Mouse (Mus musculus) forebrain, embryonic 12.5 days (tissue): ENCODE results near the gene Kcnmb4. TPM values are rescaled to one million over a fixed set of nuclear protein-coding genes. Genes with fewer than 3 reads are reported as not detected.
A peak's percentile ranks its signal among the peaks of the same experiment; 100 is the strongest.

Experiments used
- ATAC-seq: fragments of 200-750 bp; cut with Nextera tagmentation; 2 replicates; pipeline ENCODE4 v1.8.0; 2017; ENCODE audit warnings: moderate TSS enrichment; ENCODE audit not compliant: low FRiP score
- H3K27ac ChIP-seq: fragments of 300-500 bp; sonication (generic); 2 replicates; pipeline ENCODE4 v1.5.1; 2016; ENCODE audit warnings: mild to moderate bottlenecking
- H3K27me3 ChIP-seq: fragments of 300-500 bp; sonication (generic); 2 replicates; pipeline ENCODE4 v1.6.1; 2016; ENCODE audit warnings: mild to moderate bottlenecking
- H3K36me3 ChIP-seq: fragments of 300-500 bp; sonication (generic); replicated peaks from 2 replicates; pipeline ENCODE4 v1.6.1; 2016; ENCODE audit warnings: mild to moderate bottlenecking
- H3K4me1 ChIP-seq: fragments of 300-500 bp; sonication (generic); 2 replicates; pipeline ENCODE4 v1.6.1; 2016
- H3K4me2 ChIP-seq: fragments of 300-500 bp; sonication (generic); 2 replicates; pipeline ENCODE4 v1.6.1; 2016; ENCODE audit warnings: mild to moderate bottlenecking, moderate library complexity
- H3K4me3 ChIP-seq: fragments of 300-500 bp; sonication (generic); replicated peaks from 2 replicates; pipeline ENCODE4 v1.5.1; 2016; ENCODE audit warnings: mild to moderate bottlenecking
- H3K9ac ChIP-seq: fragments of 300-500 bp; sonication (generic); 2 replicates; pipeline ENCODE4 v1.6.1; 2016; ENCODE audit warnings: mild to moderate bottlenecking
- H3K9me3 ChIP-seq: fragments of 300-500 bp; sonication (generic); 2 replicates; pipeline ENCODE4 v1.6.1; 2016
- WGBS: fragments of 180-500 bp; shearing (Covaris S2); methylation state at CpG from one replicate; pipeline ENCODE4 v1.1.7; 2016; 5-methylcytosine and 5-hydroxymethylcytosine counted together
- polyA plus RNA-seq: library from polyadenylated mRNA; unstranded; fragments of >200 nt; fragmentation: Nextera tagmentation; extraction: Ambion mirVana; gene quantifications from 2 replicates; pipeline ENCODE4 v1.2.1, GENCODE M21; 2016

Kcnmb4 gene
- polyA plus RNA-seq, 1 experiment from 2014 or later, result 10.9 TPM

DNA sequence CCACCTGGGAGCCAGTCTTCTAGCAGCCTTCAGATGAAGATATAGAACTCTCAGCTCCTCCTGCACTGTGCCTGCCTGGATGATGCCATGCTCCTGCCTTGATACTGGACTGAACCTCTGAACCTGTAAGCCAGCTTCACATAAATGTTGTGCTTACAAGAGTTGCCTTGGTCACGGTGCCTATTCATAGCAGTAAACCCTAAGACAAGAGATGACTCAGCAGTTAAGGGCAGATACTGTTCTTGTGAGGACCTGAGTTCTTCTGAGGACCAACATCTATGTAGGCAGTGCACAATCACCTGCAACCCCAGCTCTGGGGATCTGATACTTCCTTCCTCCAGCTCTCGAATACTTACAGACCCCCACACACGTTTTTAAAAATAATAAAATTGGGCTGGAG lies 2.9 kb upstream of the Kcnmb4 start:
- H3K27ac ChIP-seq, result no peak overlapping the region
- no peak overlapping the region for H3K9ac ChIP-seq
- no peak for ATAC-seq
- WGBS, result 88% methylated on average over 3 of the region's 3 CpGs
- H3K9me3 ChIP-seq, result 0 out of 2 replicates have a peak, but pooled peaks cover 3% of the 10 kb centered on the region
- H3K36me3 ChIP-seq, result no peaks in the 10 kb centered on the region
- peaks cover 22% of the 10 kb centered on the region for H3K4me1 ChIP-seq
- H3K4me3 ChIP-seq, result no peak overlapping the region
- H3K4me2 ChIP-seq, result no peak overlapping the region
- H3K27me3 ChIP-seq, result no peaks in the 10 kb centered on the region

DNA sequence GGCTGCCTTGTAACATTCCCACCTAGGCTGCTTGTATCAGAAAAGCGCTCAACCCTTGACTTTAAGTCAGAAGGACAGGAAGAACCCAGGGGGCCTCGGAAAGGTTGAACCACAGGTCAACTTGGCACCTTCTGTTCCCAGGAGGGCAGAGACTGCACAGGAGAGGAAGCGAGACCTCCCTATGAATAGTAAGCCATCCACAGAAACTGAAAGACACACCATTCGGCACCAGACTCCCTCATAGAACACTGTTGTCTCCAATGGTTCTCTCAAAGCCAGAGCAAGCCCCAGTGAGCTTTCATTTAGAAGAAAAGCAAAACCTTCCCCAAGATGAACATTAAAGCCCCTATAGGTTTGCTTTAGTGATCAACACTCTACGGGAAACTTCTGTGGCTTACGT lies 2.0 kb upstream of the Kcnmb4 start:
- Histone ChIP-seq H3K27ac (no peak overlapping the region), H3K9me3 (0 out of 2 replicates have a peak, but pooled peaks cover 3% of the 10 kb centered on the region), H3K4me1 (peaks cover 23% of the 10 kb centered on the region), H3K4me3 (no peak overlapping the region), H3K4me2 (no peak overlapping the region), H3K9ac (no peak overlapping the region), H3K36me3 (no peaks in the 10 kb centered on the region), H3K27me3 (no peaks in the 10 kb centered on the region)
- 75% methylated on average over 6 of the region's 6 CpGs for whole genome bisulfite sequencing
- ATAC-seq, result no peak

DNA sequence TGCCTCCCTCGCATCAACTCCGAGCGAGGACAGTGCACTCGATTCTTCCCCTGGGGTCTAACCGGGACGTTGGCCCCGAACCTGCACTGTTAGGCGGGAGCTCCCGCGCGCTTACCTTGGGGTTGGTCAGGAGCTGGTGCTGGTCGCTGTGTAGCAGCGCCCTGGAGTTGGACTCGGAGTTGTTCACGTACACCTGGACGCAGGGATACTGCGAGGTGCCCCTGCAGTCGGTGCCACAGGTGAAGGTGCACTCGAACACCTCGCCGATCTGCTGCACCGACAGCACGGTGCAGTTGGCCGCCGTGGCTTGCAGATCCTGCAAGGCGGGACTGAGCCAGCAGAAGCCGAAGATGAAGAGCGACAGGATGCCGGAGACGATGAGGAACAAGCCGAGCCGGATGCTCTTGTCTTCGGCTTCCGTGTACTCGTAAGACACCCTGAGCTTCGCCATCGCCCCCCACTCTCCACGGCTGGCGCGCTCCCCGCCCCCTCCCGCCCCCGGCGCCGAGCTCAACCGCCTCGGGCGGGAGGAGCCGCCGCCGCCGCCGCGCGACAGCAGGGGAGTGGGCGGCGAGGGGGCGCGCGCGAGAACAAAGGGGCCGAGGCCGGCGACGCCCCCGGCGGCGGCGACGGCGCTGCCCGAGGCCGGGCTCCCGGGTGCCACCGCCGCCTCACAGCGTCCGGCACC lies 463 bp downstream of the Kcnmb4 start:
- Histone ChIP-seq H3K36me3 (no peaks in the 10 kb centered on the region), H3K4me3 (peak overlapping the region; percentile 59), H3K9me3 (0 out of 2 replicates have a peak, but pooled peaks cover 3% of the 10 kb centered on the region), H3K4me2 (peak overlapping the region; percentile 88), H3K27ac (peak overlapping the region; percentile 85), H3K4me1 (peaks cover 29% of the 10 kb centered on the region), H3K27me3 (no peaks in the 10 kb centered on the region), H3K9ac (peak overlapping the region; percentile 85)
- peak; percentile 77 for ATAC-seq
- under 1% methylated on average over 40 of the region's 78 CpGs for WGBS

DNA sequence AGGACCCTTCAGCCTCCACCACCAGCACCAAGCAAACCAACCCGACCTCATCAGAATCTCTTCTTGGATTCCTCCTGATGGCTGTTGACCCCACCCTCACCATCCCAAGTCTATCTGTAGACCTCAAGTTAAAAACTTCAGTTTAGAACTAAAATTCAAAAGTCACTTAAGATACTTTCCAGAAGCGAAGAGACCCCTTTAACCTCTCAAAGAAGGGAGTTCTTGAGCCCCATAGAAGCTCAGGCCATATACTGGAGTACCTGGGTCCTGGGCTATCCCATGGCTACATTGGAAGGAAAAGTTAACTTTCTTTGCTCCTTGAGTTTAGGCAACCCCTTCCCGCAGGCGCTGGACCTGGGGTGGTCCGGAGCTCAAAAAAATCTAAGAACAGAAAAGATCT lies 1.1 kb downstream of the Kcnmb4 start:
- Histone ChIP-seq H3K9me3 (0 out of 2 replicates have a peak, but pooled peaks cover 3% of the 10 kb centered on the region), H3K27me3 (no peaks in the 10 kb centered on the region), H3K36me3 (no peaks in the 10 kb centered on the region), H3K4me1 (peaks cover 29% of the 10 kb centered on the region), H3K27ac (0 out of 2 replicates have a peak overlapping the region, but pooled peaks have one; percentile 85), H3K4me3 (peak overlapping the region; percentile 59), H3K9ac (peak overlapping the region; percentile 85), H3K4me2 (peak overlapping the region; percentile 88)
- ATAC-seq, result peak; percentile 4; the same call in 1 of the 2 replicates
- 11% methylated on average over 5 of the region's 5 CpGs for WGBS

DNA sequence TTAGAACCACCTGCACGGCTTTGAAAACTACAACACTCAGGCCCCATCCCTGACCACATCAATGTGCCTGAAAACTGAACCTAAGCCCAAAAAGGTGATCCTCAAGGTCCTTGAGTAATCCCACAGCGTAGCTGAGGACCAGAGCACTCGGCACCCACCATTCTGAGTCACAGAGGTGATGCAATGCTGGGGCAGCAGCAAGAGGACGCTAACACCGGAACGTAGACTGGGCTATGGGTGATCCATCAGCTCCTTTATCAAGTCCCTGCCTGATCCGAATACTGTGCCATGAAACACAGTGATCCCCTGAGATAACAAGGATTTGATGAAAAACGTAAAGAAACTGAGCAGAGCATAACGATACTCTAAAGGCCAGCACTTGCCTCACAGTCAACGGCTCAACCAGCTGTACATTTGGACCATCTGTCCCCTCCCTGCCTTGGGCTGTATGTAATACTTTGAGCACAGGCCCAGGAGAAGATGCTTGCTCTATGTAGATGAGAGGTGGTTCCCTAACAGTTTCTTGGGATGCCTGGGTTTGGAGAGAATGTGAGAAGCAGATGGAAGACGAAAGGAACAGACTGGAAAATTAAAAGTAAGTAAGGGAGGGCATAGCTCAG lies 3.3 kb downstream of the Kcnmb4 start:
- Histone ChIP-seq H3K9ac (no peak overlapping the region), H3K36me3 (no peaks in the 10 kb centered on the region), H3K27me3 (no peaks in the 10 kb centered on the region), H3K27ac (no peak overlapping the region), H3K4me1 (peaks cover 29% of the 10 kb centered on the region), H3K4me3 (no peak overlapping the region), H3K4me2 (no peak overlapping the region), H3K9me3 (no peaks in the 10 kb centered on the region)
- no peak for ATAC-seq
- 88% methylated on average over 11 of the region's 11 CpGs for WGBS

DNA sequence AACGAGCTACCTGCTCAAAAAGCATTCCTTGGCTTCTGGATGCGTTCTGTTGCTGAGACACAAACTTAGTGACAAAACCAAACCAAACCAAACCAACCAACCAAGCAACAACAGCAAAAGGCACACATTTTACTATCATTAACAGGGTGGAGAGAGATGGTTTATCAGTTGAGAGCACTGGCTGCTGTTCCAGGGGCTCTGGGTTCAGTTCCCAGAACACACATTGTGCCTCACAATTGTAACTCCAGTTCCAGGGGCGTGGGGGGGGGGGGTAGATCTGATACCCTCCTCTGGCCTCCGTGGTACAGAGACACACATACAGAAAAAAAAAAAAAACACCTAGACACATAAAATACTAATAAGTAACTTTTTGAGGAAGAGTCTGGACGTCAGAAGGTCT lies 5.6 kb downstream of the Kcnmb4 start:
- no peaks in the 10 kb centered on the region for H3K27me3 ChIP-seq
- H3K9ac ChIP-seq, result no peak overlapping the region
- 89% methylated on average over 5 of the region's 5 CpGs for WGBS
- no peak overlapping the region for H3K27ac ChIP-seq
- no peak overlapping the region for H3K4me2 ChIP-seq
- ATAC-seq, result no peak
- peaks cover 22% of the 10 kb centered on the region for H3K4me1 ChIP-seq
- H3K9me3 ChIP-seq, result no peaks in the 10 kb centered on the region
- no peak overlapping the region for H3K4me3 ChIP-seq
- H3K36me3 ChIP-seq, result no peaks in the 10 kb centered on the region

DNA sequence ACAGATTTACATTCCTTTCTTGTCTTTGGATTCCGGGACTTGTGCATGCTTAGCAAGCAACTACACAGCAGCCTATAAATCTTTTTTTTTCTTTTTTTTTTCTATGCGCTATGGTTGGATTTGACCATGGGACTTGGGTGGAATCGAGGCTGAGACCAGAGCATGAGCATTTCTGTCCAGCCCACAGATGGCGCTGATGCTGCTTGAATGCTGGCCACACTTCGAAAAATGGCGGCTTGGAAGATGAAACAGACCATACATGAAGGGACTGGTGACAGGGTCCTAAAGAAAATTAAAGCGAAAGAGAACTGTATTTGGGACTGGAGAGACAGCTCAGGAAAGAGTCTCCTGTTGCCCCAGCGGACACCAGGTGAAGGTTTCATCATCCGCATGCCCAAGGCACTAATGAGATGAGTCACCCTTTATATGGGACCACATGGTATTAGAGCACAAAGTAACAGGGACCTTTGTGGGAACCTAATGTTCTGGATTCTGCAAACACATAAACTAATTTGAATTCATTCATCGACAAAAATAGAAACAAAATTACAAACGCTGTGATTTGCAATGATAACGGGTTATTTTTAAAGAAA lies 9.8 kb downstream of the Kcnmb4 start:
- Histone ChIP-seq H3K4me2 (no peak overlapping the region), H3K27ac (no peak overlapping the region), H3K4me1 (no peaks in the 10 kb centered on the region), H3K9me3 (no peaks in the 10 kb centered on the region), H3K27me3 (no peaks in the 10 kb centered on the region), H3K36me3 (no peaks in the 10 kb centered on the region), H3K4me3 (no peak overlapping the region), H3K9ac (no peak overlapping the region)
- 91% methylated on average over 12 of the region's 12 CpGs for WGBS
- no peak for ATAC-seq

DNA sequence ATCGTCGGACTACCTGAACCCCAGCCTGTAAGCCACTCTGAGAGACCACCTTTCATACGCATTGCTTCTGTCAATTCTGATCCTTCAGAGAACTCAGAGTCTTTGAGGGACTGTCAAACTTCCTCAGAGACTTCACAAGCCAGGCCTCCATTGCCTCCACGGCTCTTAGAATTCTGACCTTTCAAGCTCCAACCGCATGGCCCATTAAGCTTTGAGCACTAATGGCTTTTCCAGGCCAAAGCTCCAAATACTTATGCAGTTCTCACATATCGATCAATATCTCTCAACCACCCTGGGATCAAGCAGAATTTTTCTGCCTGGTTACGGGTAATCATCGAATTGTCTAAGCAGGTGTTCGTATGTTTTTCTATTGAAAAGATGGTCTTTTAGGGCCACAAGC lies 12.2 kb downstream of the Kcnmb4 start:
- Histone ChIP-seq H3K9me3 (no peaks in the 10 kb centered on the region), H3K27ac (no peak overlapping the region), H3K27me3 (no peaks in the 10 kb centered on the region), H3K4me2 (no peak overlapping the region), H3K4me3 (no peak overlapping the region), H3K9ac (no peak overlapping the region), H3K4me1 (no peaks in the 10 kb centered on the region), H3K36me3 (no peaks in the 10 kb centered on the region)
- ATAC-seq, result no peak
- WGBS, result 94% methylated on average over 9 of the region's 9 CpGs

DNA sequence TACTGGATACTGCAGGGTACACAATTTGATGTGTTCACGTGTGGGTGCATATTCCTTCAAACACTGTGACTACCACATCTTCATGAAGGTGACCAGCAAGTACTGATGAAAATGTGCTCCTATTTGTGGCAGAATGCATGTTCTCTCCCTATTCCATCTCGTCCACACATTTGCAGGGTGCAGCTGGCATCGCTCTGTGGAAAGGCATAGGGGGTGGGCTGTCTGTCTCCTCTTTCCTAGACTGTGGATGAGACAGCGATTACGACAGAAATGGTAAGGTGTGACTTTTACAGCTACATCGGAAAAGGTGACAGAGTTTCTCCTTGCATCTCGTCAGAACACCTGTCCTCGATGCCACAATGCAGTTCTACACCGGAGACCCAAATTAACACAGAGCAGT lies 14.9 kb downstream of the Kcnmb4 start:
- no peak for ATAC-seq
- H3K4me3 ChIP-seq, result no peak overlapping the region
- H3K27me3 ChIP-seq, result no peaks in the 10 kb centered on the region
- no peak overlapping the region for H3K9ac ChIP-seq
- H3K9me3 ChIP-seq, result no peaks in the 10 kb centered on the region
- no peaks in the 10 kb centered on the region for H3K4me1 ChIP-seq
- no peaks in the 10 kb centered on the region for H3K36me3 ChIP-seq
- no peak overlapping the region for H3K4me2 ChIP-seq
- no peak overlapping the region for H3K27ac ChIP-seq
- 90% methylated on average over 9 of the region's 9 CpGs for WGBS

DNA sequence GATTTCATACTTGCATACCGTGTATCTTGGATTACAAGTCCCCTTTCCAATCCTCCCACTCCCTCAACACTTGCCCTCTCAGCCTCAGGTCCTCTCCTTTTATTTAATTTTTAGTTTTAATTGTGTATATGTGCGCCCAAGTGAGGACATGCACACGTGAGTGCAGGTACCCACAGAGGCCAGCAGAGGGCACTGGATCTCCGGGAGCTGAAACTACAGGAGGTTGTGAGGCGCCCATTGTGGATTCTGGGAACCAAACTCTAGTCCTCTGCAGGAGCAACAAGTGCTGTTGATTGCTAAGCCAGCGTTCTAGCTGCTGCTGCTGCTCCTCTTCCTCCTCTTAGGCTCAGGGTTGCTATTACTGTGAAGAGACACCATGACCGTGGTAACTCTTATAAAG lies 20.9 kb downstream of the Kcnmb4 start:
- no peaks in the 10 kb centered on the region for H3K36me3 ChIP-seq
- no peaks in the 10 kb centered on the region for H3K4me1 ChIP-seq
- no peaks in the 10 kb centered on the region for H3K27me3 ChIP-seq
- no peak for ATAC-seq
- no peaks in the 10 kb centered on the region for H3K9me3 ChIP-seq
- H3K4me3 ChIP-seq, result no peak overlapping the region
- H3K4me2 ChIP-seq, result no peak overlapping the region
- H3K27ac ChIP-seq, result no peak overlapping the region
- H3K9ac ChIP-seq, result no peak overlapping the region
- WGBS, result 96% methylated on average over 7 of the region's 7 CpGs

DNA sequence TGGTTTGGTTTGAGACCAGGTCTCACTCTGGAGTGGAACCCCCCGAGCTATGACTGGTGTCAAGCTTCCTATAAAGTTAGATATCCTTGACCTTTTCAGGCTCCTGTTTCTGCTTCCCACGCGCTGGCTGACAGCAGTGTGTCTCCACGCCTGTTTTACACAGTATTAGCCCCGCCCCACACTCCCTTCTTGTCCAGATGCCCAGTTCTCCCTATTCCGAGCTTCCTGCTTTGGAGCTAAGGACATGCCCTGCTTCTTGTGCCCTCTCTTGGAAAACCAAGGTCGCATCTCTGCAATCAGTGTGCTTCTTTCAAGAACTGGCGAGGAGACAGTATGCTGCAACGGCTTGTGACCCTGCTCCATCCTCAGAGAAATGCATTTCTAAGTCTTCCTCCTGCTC lies 23.1 kb downstream of the Kcnmb4 start:
- no peaks in the 10 kb centered on the region for H3K36me3 ChIP-seq

DNA sequence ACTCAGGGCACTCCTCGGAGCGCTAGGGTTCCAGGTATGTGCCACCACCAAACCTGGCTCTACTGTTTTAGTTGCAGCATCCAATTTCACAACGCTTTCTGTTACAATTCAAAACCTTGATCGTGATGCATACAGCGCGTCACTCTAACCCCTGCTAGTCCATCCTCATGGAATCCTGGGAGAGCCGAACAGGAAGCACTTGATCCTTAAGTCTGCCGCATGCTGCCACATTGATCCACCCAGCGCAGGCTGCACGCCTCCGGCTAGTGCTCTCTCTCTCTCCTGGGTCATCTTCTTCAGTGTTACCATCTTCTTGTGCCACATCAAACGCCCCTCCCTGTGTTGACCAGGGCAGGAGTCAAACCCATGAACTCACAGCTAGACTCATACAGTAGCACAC lies 25.5 kb downstream of the Kcnmb4 start:
- WGBS, result 93% methylated on average over 12 of the region's 12 CpGs
- no peaks in the 10 kb centered on the region for H3K27me3 ChIP-seq
- no peaks in the 10 kb centered on the region for H3K4me1 ChIP-seq
- H3K9me3 ChIP-seq, result no peaks in the 10 kb centered on the region
- no peak overlapping the region for H3K27ac ChIP-seq
- ATAC-seq, result no peak
- H3K36me3 ChIP-seq, result peaks cover 9% of the 10 kb centered on the region; the same call in 1 of the 2 replicates
- no peak overlapping the region for H3K9ac ChIP-seq
- no peak overlapping the region for H3K4me3 ChIP-seq
- H3K4me2 ChIP-seq, result no peak overlapping the region

More for the DNA sequence above, 23.1 kb downstream of the Kcnmb4 start:
- H3K9me3 ChIP-seq, result no peaks in the 10 kb centered on the region
- no peaks in the 10 kb centered on the region for H3K4me1 ChIP-seq
- no peak overlapping the region for H3K9ac ChIP-seq
- 87% methylated on average over 9 of the region's 9 CpGs for WGBS
- no peak overlapping the region for H3K27ac ChIP-seq
- H3K4me2 ChIP-seq, result no peak overlapping the region
- ATAC-seq, result no peak
- no peaks in the 10 kb centered on the region for H3K27me3 ChIP-seq
- no peak overlapping the region for H3K4me3 ChIP-seq
